Mouse (Mus musculus): ENCODE data around the gene Gtf2i. TPM values are rescaled to one million over a fixed set of nuclear protein-coding genes. Genes with fewer than 3 reads are reported as not detected.

The Gtf2i gene
- total RNA-seq, 1 experiment from 2014 or later = 30.9 TPM

- ATAC-seq (replicated peaks; ENCODE audit: insufficient number of reproducible peaks, low FRiP score, low TSS enrichment, poor library complexity, severe bottlenecking) = no peak
Measured at GRCm38 (mm10) chr5:134325856-134326566, 11.5 kb upstream of the Gtf2i start.

DNA sequence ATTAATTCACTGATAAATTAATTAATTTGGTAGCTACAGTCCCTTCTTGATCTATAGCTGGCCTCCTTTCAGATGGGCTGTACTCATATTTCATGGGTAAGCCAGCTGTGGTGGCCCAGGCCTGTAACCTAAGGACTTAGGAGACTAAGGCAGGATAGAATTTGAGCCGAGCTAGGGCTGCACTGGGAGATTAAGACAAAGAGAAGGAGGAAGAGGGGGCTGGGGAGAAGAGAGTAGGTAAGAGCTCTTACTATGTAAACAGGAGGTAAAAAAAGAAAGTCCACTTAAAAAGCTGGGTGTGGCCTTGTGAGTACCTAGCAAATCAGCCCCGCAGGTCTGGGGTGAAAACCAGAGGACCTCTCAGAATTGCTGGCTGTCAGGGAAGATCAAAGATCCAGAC is 9.3 kb upstream of the Gtf2i start:
- no peak for ATAC-seq (replicated peaks; ENCODE audit: insufficient number of reproducible peaks, low FRiP score, low TSS enrichment, poor library complexity, severe bottlenecking)

DNA sequence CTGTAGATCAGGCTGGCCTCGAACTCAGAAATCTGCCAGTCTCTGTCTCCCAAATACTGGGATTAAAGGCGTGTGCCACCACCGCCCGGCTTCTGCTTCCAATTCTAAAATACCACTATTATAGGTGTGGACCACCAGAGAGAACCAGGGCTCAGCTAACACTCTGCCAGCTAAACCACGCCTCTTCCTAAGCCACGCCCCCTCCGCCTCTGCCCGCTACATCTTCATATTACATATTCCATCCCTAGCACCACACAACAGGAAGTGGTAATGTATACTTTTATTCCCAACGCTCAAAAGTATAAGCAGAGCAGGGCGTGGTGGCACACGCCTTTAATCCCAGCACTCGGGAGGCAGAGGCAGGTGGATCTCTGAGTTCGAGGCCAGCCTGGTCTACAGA is 8.8 kb upstream of the Gtf2i start:
- no peak for ATAC-seq (replicated peaks; ENCODE audit: insufficient number of reproducible peaks, low FRiP score, low TSS enrichment, poor library complexity, severe bottlenecking)

DNA sequence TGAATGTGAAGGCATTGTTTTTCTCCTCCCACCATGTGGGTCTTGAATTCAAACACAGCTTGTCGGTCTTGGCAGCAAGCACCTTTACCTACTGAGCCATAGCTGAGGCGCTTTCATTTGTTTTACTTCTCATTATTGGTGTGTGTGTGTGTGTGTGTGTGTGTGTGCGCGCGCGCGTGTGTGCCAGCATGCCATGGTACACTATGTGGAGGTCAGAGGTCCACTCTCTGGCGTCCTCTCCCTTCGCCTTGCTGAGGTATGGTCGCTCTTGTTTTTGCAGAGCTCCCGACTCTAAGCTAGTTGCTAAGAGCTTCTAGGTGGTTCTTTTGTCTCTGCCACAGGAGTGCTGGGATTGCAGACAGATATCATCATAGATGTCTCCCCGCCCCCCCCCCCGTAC is 7.8 kb upstream of the Gtf2i start:
- ATAC-seq (replicated peaks; ENCODE audit: insufficient number of reproducible peaks, low FRiP score, low TSS enrichment, poor library complexity, severe bottlenecking) = no peak

GRCm38 (mm10) chr5:134321699-134322098 is 7.1 kb upstream of the Gtf2i start:
- no peak for ATAC-seq (replicated peaks; ENCODE audit: insufficient number of reproducible peaks, low FRiP score, low TSS enrichment, poor library complexity, severe bottlenecking)

DNA sequence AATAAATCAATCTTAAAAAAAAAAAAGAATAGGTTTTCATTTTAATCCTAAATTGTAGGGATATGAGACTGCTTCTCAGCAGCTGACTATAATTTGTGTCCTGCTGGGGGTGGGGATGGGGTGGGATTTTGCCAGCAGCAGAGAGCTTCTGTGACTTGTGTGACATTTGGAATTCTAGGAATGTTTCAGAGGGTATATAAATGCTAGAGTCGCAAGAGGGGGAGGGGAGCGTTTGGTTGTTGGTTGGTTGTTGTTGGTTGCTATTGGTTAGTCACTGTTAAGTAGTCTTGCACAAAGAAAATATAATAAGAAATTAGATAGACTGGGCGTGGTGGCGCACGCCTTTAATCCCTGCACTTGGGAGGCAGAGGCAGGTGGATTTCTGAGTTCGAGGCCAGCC is 4.3 kb upstream of the Gtf2i start:
- ATAC-seq (replicated peaks; ENCODE audit: insufficient number of reproducible peaks, low FRiP score, low TSS enrichment, poor library complexity, severe bottlenecking) = no peak

- ATAC-seq (replicated peaks; ENCODE audit: insufficient number of reproducible peaks, low FRiP score, low TSS enrichment, poor library complexity, severe bottlenecking) = no peak
Measured at GRCm38 (mm10) chr5:134316721-134317120, 2.2 kb upstream of the Gtf2i start.

DNA sequence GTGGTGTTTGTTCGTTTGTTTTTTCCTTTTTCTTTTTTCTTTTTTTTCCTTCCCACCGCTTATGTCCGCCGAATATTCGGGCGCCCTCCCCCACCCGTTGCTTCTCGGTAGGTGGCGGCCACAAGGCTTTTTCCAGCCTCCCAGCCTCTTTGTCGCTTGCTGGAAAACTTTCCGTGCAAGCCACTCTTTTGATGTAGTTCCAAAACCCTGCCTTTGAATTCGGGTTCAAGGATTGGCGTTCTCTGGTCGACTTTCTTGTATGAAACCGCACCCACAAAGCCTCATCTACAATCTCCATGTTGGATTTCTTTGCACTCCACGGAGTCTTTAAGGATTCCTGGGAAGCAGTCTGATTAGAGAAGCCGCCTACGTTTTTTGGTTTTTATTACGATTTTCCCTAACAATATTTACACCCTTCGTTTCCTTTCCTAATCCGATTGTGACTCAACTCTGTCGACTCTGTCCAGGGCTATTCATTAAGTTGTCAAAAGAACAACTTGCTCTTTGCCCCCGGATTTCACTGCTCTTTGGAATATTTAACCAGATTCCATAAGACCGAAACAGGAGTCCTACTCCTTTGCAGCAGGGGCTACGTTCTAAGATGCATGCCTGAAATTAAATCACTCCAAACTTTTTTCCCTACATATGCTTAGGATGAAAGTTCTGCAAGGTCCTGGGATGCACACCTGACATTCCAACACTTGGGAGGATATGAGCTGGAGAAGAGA is 1.2 kb upstream of the Gtf2i start:
- no peak for ATAC-seq (replicated peaks; ENCODE audit: insufficient number of reproducible peaks, low FRiP score, low TSS enrichment, poor library complexity, severe bottlenecking)

- no peak for ATAC-seq (replicated peaks; ENCODE audit: insufficient number of reproducible peaks, low FRiP score, low TSS enrichment, poor library complexity, severe bottlenecking)
Measured at GRCm38 (mm10) chr5:134314068-134314674, 389 bp downstream of the Gtf2i start.

- peak; percentile 79 for ATAC-seq (replicated peaks; ENCODE audit: insufficient number of reproducible peaks, low FRiP score, low TSS enrichment, poor library complexity, severe bottlenecking)
Measured at GRCm38 (mm10) chr5:134313451-134314067, 1.0 kb downstream of the Gtf2i start.

- no peak; the same call in 1 of the 2 replicates for ATAC-seq (replicated peaks; ENCODE audit: insufficient number of reproducible peaks, low FRiP score, low TSS enrichment, poor library complexity, severe bottlenecking)
Measured at GRCm38 (mm10) chr5:134312691-134313450, 1.7 kb downstream of the Gtf2i start.

GRCm38 (mm10) chr5:134311894-134312411 is 2.6 kb downstream of the Gtf2i start:
- no peak for ATAC-seq (replicated peaks; ENCODE audit: insufficient number of reproducible peaks, low FRiP score, low TSS enrichment, poor library complexity, severe bottlenecking)

GRCm38 (mm10) chr5:134310201-134310600 is 4.4 kb downstream of the Gtf2i start:
- ATAC-seq (replicated peaks; ENCODE audit: insufficient number of reproducible peaks, low FRiP score, low TSS enrichment, poor library complexity, severe bottlenecking) = no peak

GRCm38 (mm10) chr5:134309345-134309744 is 5.2 kb downstream of the Gtf2i start:
- no peak for ATAC-seq (replicated peaks; ENCODE audit: insufficient number of reproducible peaks, low FRiP score, low TSS enrichment, poor library complexity, severe bottlenecking)

DNA sequence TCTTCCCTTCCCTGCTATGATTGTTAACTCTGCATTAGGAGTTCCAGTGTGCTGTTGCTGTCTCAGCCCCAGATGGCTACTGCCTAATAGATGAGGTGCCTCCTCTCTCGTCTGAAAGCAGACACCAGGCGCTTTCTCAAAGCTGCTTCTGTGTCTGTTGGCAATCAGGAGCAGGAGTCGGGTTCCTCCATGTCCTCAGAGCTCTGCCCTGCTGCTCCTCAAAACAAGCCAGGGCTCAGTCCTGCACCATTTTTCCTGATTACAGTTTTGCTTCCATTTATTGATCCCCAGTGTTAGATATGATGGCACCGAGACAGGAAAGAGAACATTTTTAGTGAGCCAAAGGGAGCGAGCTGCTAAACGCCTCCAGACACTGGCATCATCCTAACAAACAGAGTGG is 9.9 kb downstream of the Gtf2i start:
- no peak for ATAC-seq (replicated peaks; ENCODE audit: insufficient number of reproducible peaks, low FRiP score, low TSS enrichment, poor library complexity, severe bottlenecking)

- ATAC-seq (replicated peaks; ENCODE audit: insufficient number of reproducible peaks, low FRiP score, low TSS enrichment, poor library complexity, severe bottlenecking) = no peak
Measured at GRCm38 (mm10) chr5:134295277-134296050, 19.1 kb downstream of the Gtf2i start.

DNA sequence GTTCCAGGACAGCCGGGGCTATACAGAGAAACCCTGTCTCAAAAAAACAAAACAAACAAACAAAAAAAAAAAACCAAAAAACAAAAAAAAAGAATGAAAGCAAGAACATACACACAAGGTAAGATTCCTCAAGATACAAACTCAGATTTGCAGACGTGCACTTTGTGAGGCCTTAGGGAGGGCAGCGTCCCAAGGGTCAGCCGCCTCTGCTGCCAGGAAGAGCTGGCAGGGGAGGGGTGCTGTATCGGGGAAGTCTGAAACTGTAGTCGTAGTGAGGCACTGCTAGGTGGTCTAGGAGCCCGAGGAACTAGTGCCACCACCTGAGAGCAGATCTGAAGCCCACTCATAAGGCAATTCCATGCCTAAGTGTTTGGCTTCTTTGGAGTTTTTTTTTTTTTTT is 20.0 kb downstream of the Gtf2i start:
- ATAC-seq (replicated peaks; ENCODE audit: insufficient number of reproducible peaks, low FRiP score, low TSS enrichment, poor library complexity, severe bottlenecking) = no peak

GRCm38 (mm10) chr5:134291096-134291495 is 23.5 kb downstream of the Gtf2i start:
- ATAC-seq (replicated peaks; ENCODE audit: insufficient number of reproducible peaks, low FRiP score, low TSS enrichment, poor library complexity, severe bottlenecking) = no peak
